Mouse (Mus musculus) forebrain, postnatal 0 days (tissue): ENCODE data around the gene Nfic. TPM values are rescaled to one million over a fixed set of nuclear protein-coding genes. Genes with fewer than 3 reads are reported as not detected.

Experiments
- ATAC-seq: fragments of 200-750 bp; cut with Nextera tagmentation; 2 replicates; pipeline ENCODE4 v1.8.0; 2017; ENCODE audit warnings: mild to moderate bottlenecking, moderate library complexity
- DNase-seq: peaks from one replicate; pipeline ENCODE4 v3.0.0-alpha.2; 2015
- H3K27ac ChIP-seq: fragments of 300-500 bp; sonication (generic); 2 replicates; pipeline ENCODE4 v1.5.1; 2014; ENCODE audit warnings: low read depth, mild to moderate bottlenecking, antibody characterized with exemption, low read length, moderate library complexity, mixed read lengths
- H3K27me3 ChIP-seq: fragments of 300-500 bp; sonication (generic); 2 replicates; pipeline ENCODE4 v1.6.1; 2014; ENCODE audit warnings: mild to moderate bottlenecking, low read length, mixed read lengths; ENCODE audit not compliant: insufficient read depth
- H3K36me3 ChIP-seq: fragments of 300-500 bp; sonication (generic); 2 replicates; pipeline ENCODE4 v1.6.1; 2014; ENCODE audit warnings: mild to moderate bottlenecking, moderate library complexity; ENCODE audit not compliant: insufficient read depth
- H3K4me1 ChIP-seq: fragments of 300-500 bp; sonication (generic); 2 replicates; pipeline ENCODE4 v1.6.1; 2014; ENCODE audit warnings: antibody characterized with exemption; ENCODE audit not compliant: insufficient read depth
- H3K4me2 ChIP-seq: fragments of 300-500 bp; sonication (generic); 2 replicates; pipeline ENCODE4 v1.6.1; 2014; ENCODE audit warnings: low read depth, mild to moderate bottlenecking, moderate library complexity
- H3K4me3 ChIP-seq: fragments of 300-500 bp; sonication (generic); 2 replicates; pipeline ENCODE4 v1.5.1; 2014; ENCODE audit warnings: low read depth, low read length, mixed read lengths
- H3K9ac ChIP-seq: fragments of 300-500 bp; sonication (generic); 2 replicates; pipeline ENCODE4 v1.6.1; 2014; ENCODE audit warnings: mild to moderate bottlenecking
- H3K9me3 ChIP-seq: fragments of 300-500 bp; sonication (generic); 2 replicates; pipeline ENCODE4 v1.6.1; 2016; ENCODE audit warnings: low read length
- CTCF ChIP-seq: sonication (generic); IDR thresholded peaks from 2 replicates; pipeline ENCODE4 v1.5.1; 2016; ENCODE audit warnings: antibody characterized with exemption, control low read depth, low read depth
- WGBS: fragments of 180-500 bp; shearing (Covaris S2); extraction: QIAGEN DNeasy Blood & Tissue Kit; methylation state at CpG from one replicate; pipeline ENCODE4 v1.1.7; 2014; 5-methylcytosine and 5-hydroxymethylcytosine counted together
- polyA plus RNA-seq: library from polyadenylated mRNA; unstranded; fragments of >200 nt; fragmentation: Nextera tagmentation; extraction: Ambion mirVana; gene quantifications from 2 replicates; pipeline ENCODE4 v1.2.1, GENCODE M21; 2015
- total RNA-seq: library from RNA; depleted of rRNA; stranded (reverse); fragments of >200 nt; gene quantifications from 2 replicates; pipeline ENCODE4 v1.2.3, GENCODE M21; 2014

The Nfic gene
- total and polyA plus RNA-seq, 2 experiments from 2014 or later, result 14.5 to 23.1 TPM

GRCm38 (mm10) chr10:81427327-81427726, 28.1 kb downstream of the Nfic start:
- ATAC-seq (no peak), DNase-seq (no peak)
- Histone ChIP-seq H3K9ac (no peak overlapping the region), H3K4me3 (peak overlapping the region; percentile 36), H3K27me3 (no peaks in the 10 kb centered on the region), H3K4me2 (peak overlapping the region; percentile 74), H3K9me3 (no peaks in the 10 kb centered on the region), H3K27ac (no peak overlapping the region), H3K4me1 (0 out of 2 replicates have a peak, but pooled peaks cover under 1% of the 10 kb centered on the region), H3K36me3 (no peaks in the 10 kb centered on the region)
- WGBS, result 36% methylated on average over 3 of the region's 3 CpGs
- TF ChIP-seq CTCF, result no peak

GRCm38 (mm10) chr10:81426897-81427296, 28.5 kb downstream of the Nfic start:
- H3K4me3 ChIP-seq, result peak overlapping the region; percentile 36
- no peak for TF ChIP-seq CTCF
- no peak overlapping the region for H3K27ac ChIP-seq
- peak overlapping the region; percentile 43 for H3K9ac ChIP-seq
- no peaks in the 10 kb centered on the region for H3K4me1 ChIP-seq
- DNase-seq (no peak), ATAC-seq (no peak)
- 2% methylated on average over 37 of the region's 38 CpGs for WGBS
- peak overlapping the region; percentile 74 for H3K4me2 ChIP-seq
- H3K27me3 ChIP-seq, result no peaks in the 10 kb centered on the region
- no peaks in the 10 kb centered on the region for H3K36me3 ChIP-seq
- no peaks in the 10 kb centered on the region for H3K9me3 ChIP-seq

- Histone ChIP-seq H3K27me3 (no peaks in the 10 kb centered on the region), H3K4me2 (peak overlapping the region; percentile 74), H3K4me3 (peak overlapping the region; percentile 36), H3K9me3 (no peaks in the 10 kb centered on the region), H3K4me1 (no peaks in the 10 kb centered on the region), H3K9ac (peak overlapping the region; percentile 43), H3K27ac (0 out of 2 replicates have a peak overlapping the region, but pooled peaks have one; percentile 4), H3K36me3 (no peaks in the 10 kb centered on the region)
- ATAC-seq, result no peak
- TF ChIP-seq CTCF, result no peak
- WGBS, result 5% methylated on average over 22 of the region's 33 CpGs
- no peak for DNase-seq
Observed at GRCm38 (mm10) chr10:81426081-81426671, 29.3 kb downstream of the Nfic start.

GRCm38 (mm10) chr10:81425236-81425850, 30.1 kb downstream of the Nfic start:
- Histone ChIP-seq H3K27ac (no peak overlapping the region), H3K27me3 (no peaks in the 10 kb centered on the region), H3K4me1 (no peaks in the 10 kb centered on the region), H3K9ac (no peak overlapping the region), H3K4me3 (no peak overlapping the region), H3K36me3 (peaks cover under 1% of the 10 kb centered on the region; the same call in 1 of the 2 replicates), H3K9me3 (no peaks in the 10 kb centered on the region), H3K4me2 (peak overlapping the region; percentile 74)
- WGBS, result 29% methylated on average over 10 of the region's 10 CpGs
- ATAC-seq (no peak), DNase-seq (no peak)
- TF ChIP-seq CTCF, result no peak

- Histone ChIP-seq H3K9ac (peak overlapping the region; percentile 14; the same call in 1 of the 2 replicates), H3K9me3 (no peaks in the 10 kb centered on the region), H3K4me2 (peak overlapping the region; percentile 11; the same call in 1 of the 2 replicates), H3K4me1 (no peaks in the 10 kb centered on the region), H3K27me3 (no peaks in the 10 kb centered on the region), H3K27ac (no peak overlapping the region), H3K4me3 (no peak overlapping the region), H3K36me3 (peaks cover 8% of the 10 kb centered on the region)
- WGBS, result 9% methylated on average over 23 of the region's 25 CpGs
- ATAC-seq (0 out of 2 replicates have a peak, but pooled peaks have one; percentile 10), DNase-seq (no peak)
- no peak for TF ChIP-seq CTCF
Observed at GRCm38 (mm10) chr10:81424246-81425051, 31.0 kb downstream of the Nfic start.

GRCm38 (mm10) chr10:81423476-81424245, 31.8 kb downstream of the Nfic start:
- TF ChIP-seq CTCF, result no peak
- H3K4me2 ChIP-seq, result no peak overlapping the region
- no peak overlapping the region for H3K27ac ChIP-seq
- 73% methylated on average over 4 of the region's 4 CpGs for WGBS
- peaks cover 8% of the 10 kb centered on the region for H3K36me3 ChIP-seq
- no peaks in the 10 kb centered on the region for H3K27me3 ChIP-seq
- DNase-seq, result no peak
- ATAC-seq, result no peak
- H3K4me3 ChIP-seq, result no peak overlapping the region
- H3K4me1 ChIP-seq, result no peaks in the 10 kb centered on the region
- peak overlapping the region; percentile 14; the same call in 1 of the 2 replicates for H3K9ac ChIP-seq
- H3K9me3 ChIP-seq, result no peaks in the 10 kb centered on the region
